Mouse (Mus musculus): ENCODE measurements around the gene Unc13b. TPM values are rescaled to one million over a fixed set of nuclear protein-coding genes. Genes with fewer than 3 reads are reported as not detected.

Gene Unc13b
- polyA plus RNA-seq, 1 experiment from 2014 or later: 19.7 TPM

GRCm38 (mm10) chr4:43251269-43251668 is 192.5 kb downstream of the Unc13b start:
- Histone ChIP-seq H3K27ac (no peak overlapping the region), H3K4me1 (replicated peaks) (peaks cover 4% of the 10 kb centered on the region), H3K4me3 (no peak overlapping the region), H3K36me3 (peaks cover 61% of the 10 kb centered on the region), H3K9me3 (no peaks in the 10 kb centered on the region), H3K27me3 (no peaks in the 10 kb centered on the region), H3K4me2 (no peak overlapping the region), H3K9ac (no peak overlapping the region)
- ATAC-seq (ENCODE audit: low FRiP score): no peak
- WGBS: 89% methylated on average over 6 of the region's 6 CpGs

DNA sequence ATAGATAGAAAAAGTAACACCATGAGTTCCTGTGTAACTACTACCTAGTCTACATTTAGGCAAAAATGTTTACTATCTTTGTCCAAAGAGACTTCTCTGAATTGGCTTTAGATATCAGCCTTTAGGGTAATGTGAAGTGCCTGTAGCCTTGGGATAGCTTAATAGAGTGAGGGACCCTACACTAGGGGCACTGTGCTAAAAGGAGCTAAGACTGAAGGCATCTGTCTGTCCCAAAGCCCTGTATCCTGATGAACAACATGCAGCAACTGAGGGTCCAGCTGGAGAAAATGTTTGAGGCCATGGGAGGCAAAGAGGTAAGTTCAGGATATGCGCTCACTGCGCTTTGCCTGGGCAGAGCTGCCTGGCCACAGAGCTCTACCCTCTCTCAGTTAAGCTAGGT is 198.3 kb downstream of the Unc13b start:
- 94% methylated on average over 2 of the region's 2 CpGs for WGBS
- no peaks in the 10 kb centered on the region for H3K9me3 ChIP-seq
- no peak overlapping the region for H3K27ac ChIP-seq
- no peak overlapping the region for H3K9ac ChIP-seq
- H3K4me3 ChIP-seq: no peak overlapping the region
- H3K4me2 ChIP-seq: no peak overlapping the region
- H3K27me3 ChIP-seq: no peaks in the 10 kb centered on the region
- H3K4me1 ChIP-seq (replicated peaks): no peaks in the 10 kb centered on the region
- H3K36me3 ChIP-seq: peaks cover 80% of the 10 kb centered on the region
- ATAC-seq (ENCODE audit: low FRiP score): no peak

DNA sequence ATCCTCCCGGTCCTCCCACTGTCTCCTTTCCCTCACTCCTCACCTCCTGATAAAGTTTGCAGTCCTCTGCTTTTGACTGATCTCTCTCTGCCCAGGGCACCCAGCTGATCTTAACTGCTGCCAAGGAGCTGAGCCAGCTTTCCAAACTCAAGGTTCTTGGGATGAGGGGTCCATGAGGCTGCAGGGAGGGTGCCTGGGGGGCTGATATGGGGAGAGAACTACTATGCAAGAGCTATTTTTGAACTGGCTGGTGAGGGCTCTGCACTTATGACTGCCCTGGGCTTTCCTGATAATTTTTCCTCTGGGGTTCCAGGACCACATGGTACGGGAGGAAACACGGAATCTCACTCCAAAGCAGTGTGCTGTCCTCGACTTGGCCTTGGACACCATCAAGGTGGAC is 199.8 kb downstream of the Unc13b start:
- no peak overlapping the region for H3K4me3 ChIP-seq
- no peaks in the 10 kb centered on the region for H3K4me1 ChIP-seq (replicated peaks)
- no peak for ATAC-seq (ENCODE audit: low FRiP score)
- peaks cover 81% of the 10 kb centered on the region for H3K36me3 ChIP-seq
- 89% methylated on average over 4 of the region's 4 CpGs for whole genome bisulfite sequencing
- H3K4me2 ChIP-seq: no peak overlapping the region
- no peaks in the 10 kb centered on the region for H3K9me3 ChIP-seq
- no peaks in the 10 kb centered on the region for H3K27me3 ChIP-seq
- no peak overlapping the region for H3K27ac ChIP-seq
- no peak overlapping the region for H3K9ac ChIP-seq

DNA sequence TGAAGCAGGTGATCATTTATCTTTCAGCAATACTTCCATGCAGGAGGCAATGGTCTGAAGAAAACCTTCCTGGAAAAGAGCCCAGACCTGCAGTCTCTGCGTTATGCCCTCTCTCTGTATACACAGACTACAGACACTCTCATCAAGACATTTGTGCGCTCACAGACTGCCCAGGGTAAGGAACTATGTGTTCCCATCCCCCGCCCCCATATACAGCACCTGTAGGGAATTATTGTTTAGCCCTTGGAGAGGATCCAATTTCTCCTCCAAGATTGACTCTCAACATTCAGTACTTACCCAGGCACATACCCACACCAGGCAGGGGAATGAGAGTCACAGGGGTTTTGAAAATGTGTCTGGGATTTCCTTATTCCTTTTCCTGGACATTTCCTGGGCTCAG is 200.7 kb downstream of the Unc13b start:
- H3K27me3 ChIP-seq: no peaks in the 10 kb centered on the region
- H3K27ac ChIP-seq: 0 out of 2 replicates have a peak overlapping the region, but pooled peaks have one; percentile 2
- H3K9ac ChIP-seq: no peak overlapping the region
- no peaks in the 10 kb centered on the region for H3K4me1 ChIP-seq (replicated peaks)
- H3K9me3 ChIP-seq: no peaks in the 10 kb centered on the region
- no peak overlapping the region for H3K4me3 ChIP-seq
- WGBS: 75% methylated on average over 3 of the region's 3 CpGs
- ATAC-seq (ENCODE audit: low FRiP score): no peak
- H3K36me3 ChIP-seq: peaks cover 82% of the 10 kb centered on the region
- no peak overlapping the region for H3K4me2 ChIP-seq

GRCm38 (mm10) chr4:43260096-43260495 is 201.3 kb downstream of the Unc13b start:
- no peaks in the 10 kb centered on the region for H3K9me3 ChIP-seq
- H3K9ac ChIP-seq: no peak overlapping the region
- WGBS: 78% methylated on average over 5 of the region's 5 CpGs
- no peaks in the 10 kb centered on the region for H3K27me3 ChIP-seq
- H3K4me1 ChIP-seq (replicated peaks): no peaks in the 10 kb centered on the region
- H3K27ac ChIP-seq: no peak overlapping the region
- no peak for ATAC-seq (ENCODE audit: low FRiP score)
- peaks cover 75% of the 10 kb centered on the region for H3K36me3 ChIP-seq
- no peak overlapping the region for H3K4me2 ChIP-seq
- no peak overlapping the region for H3K4me3 ChIP-seq

- Histone ChIP-seq H3K27ac (no peak overlapping the region), H3K9ac (no peak overlapping the region), H3K4me2 (no peak overlapping the region), H3K9me3 (no peaks in the 10 kb centered on the region), H3K27me3 (no peaks in the 10 kb centered on the region), H3K36me3 (peaks cover 48% of the 10 kb centered on the region), H3K4me1 (replicated peaks) (peaks cover 8% of the 10 kb centered on the region; the same call in 1 of the 2 replicates), H3K4me3 (no peak overlapping the region)
- WGBS: 92% methylated on average over 6 of the region's 6 CpGs
- no peak for ATAC-seq (ENCODE audit: low FRiP score)
Measured at GRCm38 (mm10) chr4:43262821-43263220, 204.1 kb downstream of the Unc13b start.

DNA sequence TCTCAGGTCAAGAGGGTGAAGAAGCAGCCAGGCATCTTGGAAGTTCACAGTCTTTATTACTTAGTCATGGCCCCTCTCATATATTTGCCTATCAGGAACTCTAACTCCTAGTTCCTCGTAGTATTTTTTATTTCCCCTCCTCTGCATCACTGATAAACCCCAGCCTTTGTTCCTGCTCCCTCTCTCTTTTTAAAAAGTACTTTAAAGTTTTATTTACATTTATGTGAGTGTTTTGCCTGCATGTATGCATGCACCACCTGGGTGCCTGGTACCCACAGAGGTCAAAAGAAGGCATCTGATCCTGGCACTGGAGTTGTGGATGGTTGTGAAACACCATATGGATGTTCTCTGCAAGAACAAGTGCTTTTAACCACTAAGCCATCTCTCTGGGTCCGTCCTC is 207.4 kb downstream of the Unc13b start:
- peaks cover 8% of the 10 kb centered on the region; the same call in 1 of the 2 replicates for H3K4me1 ChIP-seq (replicated peaks)
- peak overlapping the region; percentile 64; the same call in 1 of the 2 replicates for H3K4me2 ChIP-seq
- no peak overlapping the region for H3K4me3 ChIP-seq
- 77% methylated on average over 2 of the region's 2 CpGs for WGBS
- H3K9ac ChIP-seq: no peak overlapping the region
- H3K9me3 ChIP-seq: no peaks in the 10 kb centered on the region
- H3K36me3 ChIP-seq: peaks cover 25% of the 10 kb centered on the region
- H3K27me3 ChIP-seq: no peaks in the 10 kb centered on the region
- no peak for ATAC-seq (ENCODE audit: low FRiP score)
- H3K27ac ChIP-seq: no peak overlapping the region

DNA sequence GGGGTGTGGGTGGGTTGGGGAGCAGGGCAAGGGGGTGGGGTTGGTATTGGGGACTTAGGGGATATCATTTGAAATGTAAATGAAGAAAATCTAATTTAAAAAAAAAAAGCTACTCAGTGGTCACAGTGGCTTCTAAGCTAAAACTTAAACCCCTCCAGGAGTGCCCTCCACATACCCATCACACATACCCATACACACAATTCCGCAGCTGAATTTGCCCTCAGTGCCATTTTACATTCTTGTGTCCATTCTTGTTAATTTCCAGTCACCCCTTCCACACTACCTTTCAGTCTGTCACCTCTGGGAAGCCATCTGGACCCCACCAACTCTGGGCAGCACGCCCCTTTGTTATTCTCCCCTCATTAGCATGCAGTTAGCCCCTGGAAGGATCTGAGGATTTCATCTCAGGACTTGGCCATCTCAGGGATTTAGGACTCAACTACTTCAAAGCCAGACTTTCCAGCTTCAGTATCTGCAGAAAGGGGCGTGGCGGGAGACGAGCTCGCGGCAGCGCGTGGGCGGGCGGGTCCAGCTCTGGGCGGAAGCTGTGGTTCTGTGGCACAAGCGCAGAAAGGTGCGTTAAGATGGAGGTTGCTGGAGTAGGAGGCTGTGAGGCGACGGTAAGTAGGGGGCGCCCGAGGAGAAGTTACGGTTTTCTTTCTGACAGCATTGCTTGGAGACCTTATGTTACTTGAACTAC is 208.0 kb downstream of the Unc13b start, which contains the start of gene Atp8b5:
TSS of gene Atp8b5 (plus strand) at position 537 of the 700 bp plus-strand sequence.
- H3K9ac ChIP-seq: peak within 1 kb of the TSS; percentile 69
- H3K4me1 ChIP-seq (replicated peaks): peaks cover 8% of the 10 kb centered on the region; the same call in 1 of the 2 replicates
- H3K36me3 ChIP-seq: peaks cover 21% of the 10 kb centered on the region
- peak within 1 kb of the TSS; percentile 63; the same call in 1 of the 2 replicates for H3K27ac ChIP-seq
- ATAC-seq (ENCODE audit: low FRiP score): peak; percentile 93
- H3K4me3 ChIP-seq: peak within 1 kb of the TSS; percentile 39
- no peaks in the 10 kb centered on the region for H3K27me3 ChIP-seq
- WGBS: 2% methylated on average over 19 of the region's 19 CpGs
- peak within 1 kb of the TSS; percentile 64 for H3K4me2 ChIP-seq
- H3K9me3 ChIP-seq: no peaks in the 10 kb centered on the region

DNA sequence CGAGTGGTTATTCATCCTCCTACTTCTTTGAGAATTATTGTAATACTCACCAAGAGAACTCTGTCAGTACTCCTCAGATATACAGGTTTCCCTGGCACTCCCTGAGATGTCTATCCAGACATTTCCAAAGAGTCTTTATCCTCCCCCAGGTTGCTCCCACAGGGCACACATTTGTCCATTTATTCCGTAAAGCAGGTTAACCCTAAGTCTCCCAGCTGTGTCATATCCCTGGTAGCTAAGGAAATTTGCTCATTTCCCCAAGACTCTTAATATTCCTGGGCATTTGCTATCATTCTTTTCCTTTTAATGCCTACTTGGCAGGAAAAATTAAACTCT is 208.5 kb downstream of the Unc13b start:
- peaks cover 21% of the 10 kb centered on the region for H3K36me3 ChIP-seq
- H3K27me3 ChIP-seq: no peaks in the 10 kb centered on the region
- peaks cover 8% of the 10 kb centered on the region; the same call in 1 of the 2 replicates for H3K4me1 ChIP-seq (replicated peaks)
- H3K4me3 ChIP-seq: peak overlapping the region; percentile 39
- no peaks in the 10 kb centered on the region for H3K9me3 ChIP-seq
- WGBS: 9% methylated on average over 2 of the region's 2 CpGs
- peak overlapping the region; percentile 64 for H3K4me2 ChIP-seq
- ATAC-seq (ENCODE audit: low FRiP score): peak; percentile 59; the same call in 1 of the 2 replicates
- no peak overlapping the region for H3K9ac ChIP-seq
- H3K27ac ChIP-seq: no peak overlapping the region

DNA sequence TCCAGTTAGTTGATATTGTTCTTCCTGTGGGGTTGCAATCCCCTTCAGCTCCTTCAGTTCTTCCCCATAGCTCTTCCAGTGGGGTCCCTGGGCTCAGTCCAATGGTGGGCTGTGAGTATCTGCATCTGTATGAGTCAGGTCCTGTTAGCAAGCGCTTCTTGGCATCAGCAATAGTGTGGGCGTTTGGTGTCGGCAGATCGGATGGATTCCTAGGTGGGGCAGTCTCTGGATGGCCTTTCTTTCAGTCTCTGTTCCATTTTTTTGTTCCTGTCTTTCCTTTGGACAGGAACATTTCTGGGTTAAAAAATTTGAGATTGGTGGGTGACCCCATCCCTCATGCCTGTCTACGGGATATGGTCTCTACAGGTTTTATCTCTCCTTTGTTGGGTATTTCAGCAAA is 226.7 kb downstream of the Unc13b start:
- H3K9me3 ChIP-seq: no peaks in the 10 kb centered on the region
- ATAC-seq (ENCODE audit: low FRiP score): no peak
- H3K27me3 ChIP-seq: no peaks in the 10 kb centered on the region
- H3K4me1 ChIP-seq (replicated peaks): no peaks in the 10 kb centered on the region
- no peaks in the 10 kb centered on the region for H3K36me3 ChIP-seq
- no peak overlapping the region for H3K4me2 ChIP-seq
- no peak overlapping the region for H3K27ac ChIP-seq
- 99% methylated on average over 5 of the region's 5 CpGs for WGBS
- no peak overlapping the region for H3K4me3 ChIP-seq
- no peak overlapping the region for H3K9ac ChIP-seq

DNA sequence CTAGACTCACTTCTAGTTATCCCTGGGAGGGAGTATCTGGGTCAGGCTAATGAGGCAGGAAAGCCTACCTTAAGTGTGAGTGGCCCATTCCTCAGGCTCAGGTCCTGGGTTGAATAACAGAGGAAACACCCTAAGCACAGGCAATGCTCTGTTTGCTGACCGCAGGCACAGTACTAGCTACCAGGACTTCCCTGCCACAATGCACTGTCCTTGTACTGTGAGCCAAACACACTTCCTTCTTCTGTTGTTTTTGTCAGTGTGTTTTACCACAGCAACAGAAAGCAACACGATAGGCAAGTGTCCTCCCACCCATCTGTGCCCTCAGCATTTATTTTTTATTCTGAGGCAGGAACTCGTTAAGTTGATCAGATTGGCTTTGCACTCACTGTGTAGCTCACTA is 228.6 kb downstream of the Unc13b start:
- no peak for ATAC-seq (ENCODE audit: low FRiP score)
- Histone ChIP-seq H3K9ac (no peak overlapping the region), H3K4me3 (no peak overlapping the region), H3K4me2 (no peak overlapping the region), H3K27me3 (no peaks in the 10 kb centered on the region), H3K27ac (no peak overlapping the region), H3K4me1 (replicated peaks) (no peaks in the 10 kb centered on the region), H3K9me3 (no peaks in the 10 kb centered on the region), H3K36me3 (no peaks in the 10 kb centered on the region)
- 83% methylated on average over 3 of the region's 3 CpGs for WGBS

GRCm38 (mm10) chr4:43294001-43294400 is 235.2 kb downstream of the Unc13b start:
- no peaks in the 10 kb centered on the region for H3K9me3 ChIP-seq
- WGBS: 39% methylated on average over 6 of the region's 6 CpGs
- no peak overlapping the region for H3K9ac ChIP-seq
- H3K27ac ChIP-seq: no peak overlapping the region
- no peaks in the 10 kb centered on the region for H3K36me3 ChIP-seq
- no peaks in the 10 kb centered on the region for H3K27me3 ChIP-seq
- H3K4me2 ChIP-seq: no peak overlapping the region
- ATAC-seq (ENCODE audit: low FRiP score): no peak
- H3K4me3 ChIP-seq: no peak overlapping the region
- H3K4me1 ChIP-seq (replicated peaks): no peaks in the 10 kb centered on the region

GRCm38 (mm10) chr4:43309696-43310338 is 251.1 kb downstream of the Unc13b start:
- H3K4me3 ChIP-seq: no peak overlapping the region
- peaks cover 9% of the 10 kb centered on the region for H3K4me1 ChIP-seq (replicated peaks)
- WGBS: 13% methylated on average over 11 of the region's 11 CpGs
- H3K27me3 ChIP-seq: no peaks in the 10 kb centered on the region
- no peaks in the 10 kb centered on the region for H3K9me3 ChIP-seq
- peak overlapping the region; percentile 78 for H3K27ac ChIP-seq
- H3K36me3 ChIP-seq: no peaks in the 10 kb centered on the region
- H3K4me2 ChIP-seq: peak overlapping the region; percentile 31; the same call in 1 of the 2 replicates
- H3K9ac ChIP-seq: no peak overlapping the region
- no peak; the same call in 1 of the 2 replicates for ATAC-seq (ENCODE audit: low FRiP score)
